9 mouse cellular contexts compared by ENCODE assay signal in the genomic region with DNA sequence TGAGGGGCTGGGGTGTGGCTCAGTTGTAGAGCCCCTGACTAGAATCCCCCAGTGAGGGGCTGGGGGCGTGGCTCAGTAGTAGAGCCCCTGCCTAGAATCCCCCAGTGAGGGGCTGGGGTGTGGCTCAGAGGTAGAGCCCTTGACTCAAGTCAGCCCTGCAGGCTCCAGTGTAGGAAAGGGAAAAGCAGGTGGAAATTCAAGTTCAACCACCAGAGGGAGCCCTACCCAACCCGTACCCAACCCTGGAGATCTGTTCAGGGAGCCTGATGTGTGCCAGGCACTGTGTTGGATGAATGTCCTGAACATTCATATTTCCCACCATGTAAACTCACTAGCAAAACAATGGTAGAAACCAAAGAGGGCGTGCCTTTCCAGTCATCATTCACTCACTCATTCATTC.
DNase-seq lines count a peak whose midpoint lies in the region; ATAC-seq lines count a peak whose summit lies in the region.
"Had no signal": no experiment of that assay in that cellular context is flagged by ENCODE, and none has a peak within 500 bp of the region (broad histone marks: within the 10 kb centered on the region; RNA-seq: fewer than 3 reads in every experiment).

No protein-coding gene starts in this region.

- H3K27me3 ChIP-seq in neural tube, embryonic 15.5 days (replicated peaks), result no peaks in the 10 kb centered on the region
- H3K27me3 ChIP-seq in liver, embryonic 12.5 days (replicated peaks), result no peaks in the 10 kb centered on the region
- H3K27me3 ChIP-seq: neural tube, embryonic 13.5 days had no signal

- no peaks in the 10 kb centered on the region for H3K9me3 ChIP-seq in neural tube, embryonic 15.5 days (replicated peaks)
- H3K9me3 ChIP-seq in liver, embryonic 12.5 days (replicated peaks), result no peaks in the 10 kb centered on the region
- H3K9me3 ChIP-seq: neural tube, embryonic 13.5 days had no signal

- no peak for ATAC-seq in neural tube, embryonic 15.5 days (ENCODE audit: low FRiP score)
- peak; percentile 67 for ATAC-seq in frontal cortex, adult (ENCODE audit: low TSS enrichment)
- peak; percentile 37; the same call in 1 of the 2 replicates for ATAC-seq in liver, embryonic 12.5 days
- peak; percentile 33; the same call in 1 of the 2 replicates for ATAC-seq in neutrophil, adult 5-6 weeks (ENCODE audit: extremely low read depth, insufficient number of reproducible peaks, low FRiP score, poor library complexity, severe bottlenecking)

- peaks cover 34% of the 10 kb centered on the region for H3K4me1 ChIP-seq in neural tube, embryonic 15.5 days
- H3K4me1 ChIP-seq in liver, embryonic 12.5 days, result no peaks in the 10 kb centered on the region

- H3K4me2 ChIP-seq in neural tube, embryonic 15.5 days, result no peak overlapping the region
- H3K4me2 ChIP-seq in liver, embryonic 12.5 days, result no peak overlapping the region
- H3K4me2 ChIP-seq: neural tube, embryonic 13.5 days had no signal

- no peaks in the 10 kb centered on the region for H3K36me3 ChIP-seq in neural tube, embryonic 15.5 days
- no peaks in the 10 kb centered on the region for H3K36me3 ChIP-seq in liver, embryonic 12.5 days
- H3K36me3 ChIP-seq: neural tube, embryonic 13.5 days had no signal

- peak; percentile 59 for DNase-seq in neural tube, embryonic 10.5 days (ENCODE audit: extremely low spot score, low spot score)
- DNase-seq in c-Kit-positive CD71-positive TER-119-positive erythroid progenitor cells, embryonic 14.5 days (ENCODE audit: low spot score), result peak; percentile 56
- DNase-seq in kidney, adult 18-20 months, result peak; percentile 74
- peak; percentile 45 for DNase-seq in testis, postnatal 14 days (ENCODE audit: low spot score)

- no peak overlapping the region for H3K4me3 ChIP-seq in neural tube, embryonic 15.5 days (replicated peaks)
- H3K4me3 ChIP-seq in liver, embryonic 12.5 days, result no peak overlapping the region
- H3K4me3 ChIP-seq: neural tube, embryonic 13.5 days had no signal

- no peak overlapping the region for H3K9ac ChIP-seq in neural tube, embryonic 15.5 days (replicated peaks)
- H3K9ac ChIP-seq in liver, embryonic 12.5 days, result no peak overlapping the region
- H3K9ac ChIP-seq: neural tube, embryonic 13.5 days had no signal

- no peak overlapping the region for H3K27ac ChIP-seq in neural tube, embryonic 15.5 days (replicated peaks)
- no peak overlapping the region for H3K27ac ChIP-seq in liver, embryonic 12.5 days
- H3K27ac ChIP-seq: neural tube, embryonic 13.5 days had no signal

- WGBS in neural tube, embryonic 15.5 days, result 52% methylated on average over 3 of the region's 3 CpGs
- WGBS in liver, embryonic 12.5 days (ENCODE audit: insufficient replicate concordance), result 22% methylated on average over 3 of the region's 3 CpGs
